Mouse (Mus musculus): ENCODE results near the gene Prkar2b. TPM values are rescaled to one million over a fixed set of nuclear protein-coding genes. Genes with fewer than 3 reads are reported as not detected.

The Prkar2b gene
- total and polyA plus RNA-seq, 3 experiments = 15.7 to 154 (median 34.1) TPM

GRCm38 (mm10) chr12:31924135-31924534 is 137.0 kb downstream of the Prkar2b start:
- Histone ChIP-seq H3K36me3 (ENCODE audit: control insufficient read depth in 1 of 2, insufficient read depth in 2 of 2, low read length in 2 of 2) (peaks cover 0 to 4% of the 10 kb centered on the region in 2 experiments), H3K9ac (ENCODE audit: control insufficient read depth, low read depth, low read length, poor library complexity, severe bottlenecking) (no peak overlapping the region), H3K79me2 (ENCODE audit: control insufficient read depth, insufficient read depth, low read length, poor library complexity) (no peaks in the 10 kb centered on the region), H3K4me3 (ENCODE audit: control insufficient read depth in 1 of 2, insufficient read depth in 1 of 2, low read depth in 2 of 2, low read length in 2 of 2) (no peak overlapping the region), H3K4me1 (ENCODE audit: control insufficient read depth in 1 of 2, insufficient read depth in 2 of 2, low read length in 2 of 2) (peaks cover 0 to 7% of the 10 kb centered on the region in 2 experiments; a peak in 2 of 4 replicates), H3K27me3 (ENCODE audit: control insufficient read depth in 1 of 2, insufficient read depth in 2 of 2, low read length in 2 of 2) (no peaks in the 10 kb centered on the region), H3K27ac (ENCODE audit: control insufficient read depth, low read depth, low read length) (no peak overlapping the region), H3K9me3 (replicated peaks; ENCODE audit: insufficient read depth, low read length) (no peaks in the 10 kb centered on the region)
- peak; percentile 45 for DNase-seq (ENCODE audit: low read depth, low spot score)
- TF ChIP-seq ZNF384 (IDR thresholded peaks at IDR 0.05; ENCODE audit: low read depth, low read length) (no peak), EP300 (IDR thresholded peaks at IDR 0.05; ENCODE audit: low read depth in 1 of 2, low read length in 2 of 2) (peak; percentile 66), MAX (IDR thresholded peaks at IDR 0.05; ENCODE audit: low read length) (no peak), MEF2A (IDR thresholded peaks at IDR 0.05; ENCODE audit: extremely low read depth, insufficient replicate concordance, low read depth, low read length, poor library complexity, severe bottlenecking) (no peak), GATA1 (IDR thresholded peaks at IDR 0.05; ENCODE audit: low read depth, low read length) (peak; percentile 62), TBP (IDR thresholded peaks at IDR 0.05; ENCODE audit: low read depth, low read length) (no peak), POLR2AphosphoS2 (IDR thresholded peaks at IDR 0.05; ENCODE audit: low read length) (no peak), ZMIZ1 (IDR thresholded peaks at IDR 0.05; ENCODE audit: low read depth, low read length) (no peak), JUND (IDR thresholded peaks at IDR 0.05; ENCODE audit: low read depth, low read length) (no peak), CTCF (IDR thresholded peaks at IDR 0.05 in 2 of 3, conservative IDR thresholded peaks at IDR 0.05 in 1 of 3; ENCODE audit: control insufficient read depth in 1 of 3, insufficient read depth in 1 of 3, low read depth in 2 of 3, low read length in 3 of 3, poor library complexity in 1 of 3, severe bottlenecking in 1 of 3) (no peak), GABPA (IDR thresholded peaks at IDR 0.05; ENCODE audit: low read depth, low read length) (no peak), MAZ (IDR thresholded peaks at IDR 0.05; ENCODE audit: low read depth, low read length) (no peak), UBTF (IDR thresholded peaks at IDR 0.05; ENCODE audit: borderline replicate concordance, insufficient read depth, low read depth, low read length) (no peak), RAD21 (IDR thresholded peaks at IDR 0.05; ENCODE audit: low read depth, low read length) (no peak; the same call in 1 of the 2 replicates), USF2 (IDR thresholded peaks at IDR 0.05; ENCODE audit: borderline replicate concordance in 1 of 2, insufficient read depth in 1 of 2, low read depth in 1 of 2, low read length in 2 of 2) (no peak), HCFC1 (IDR thresholded peaks at IDR 0.05; ENCODE audit: low read depth, low read length) (no peak), ZKSCAN1 (IDR thresholded peaks at IDR 0.05; ENCODE audit: low read depth, low read length) (no peak), BHLHE40 (IDR thresholded peaks at IDR 0.05; ENCODE audit: borderline replicate concordance, low read depth, low read length) (no peak), MXI1 (IDR thresholded peaks at IDR 0.05; ENCODE audit: low read depth, low read length) (no peak), NELFE (IDR thresholded peaks at IDR 0.05; ENCODE audit: low read depth, low read length) (no peak), USF1 (IDR thresholded peaks at IDR 0.05; ENCODE audit: low read depth, low read length) (no peak), ELF1 (IDR thresholded peaks at IDR 0.05; ENCODE audit: low read depth, low read length) (no peak), TAL1 (IDR thresholded peaks at IDR 0.05; ENCODE audit: low read length) (peak; percentile 4; the same call in 1 of the 2 replicates), E2F4 (IDR thresholded peaks at IDR 0.05; ENCODE audit: borderline replicate concordance, low read depth, low read length) (no peak), NRF1 (IDR thresholded peaks at IDR 0.05; ENCODE audit: insufficient read depth, low read depth, low read length, poor library complexity, severe bottlenecking) (no peak), POLR2AphosphoS5 (IDR thresholded peaks at IDR 0.05; ENCODE audit: borderline replicate concordance, low read depth, low read length) (no peak), TCF12 (IDR thresholded peaks at IDR 0.05; ENCODE audit: low read depth, low read length) (peak; percentile 57; the same call in 1 of the 2 replicates), ETS1 (IDR thresholded peaks at IDR 0.05; ENCODE audit: low read depth, low read length) (0 out of 2 replicates have a peak, but pooled peaks have one; percentile 32), MAFK (IDR thresholded peaks at IDR 0.05; ENCODE audit: borderline replicate concordance, low read depth, low read length) (no peak), POLR2A (IDR thresholded peaks at IDR 0.05; ENCODE audit: control insufficient read depth in 1 of 2, insufficient read depth in 1 of 2, low read depth in 1 of 2, low read length in 2 of 2, poor library complexity in 1 of 2) (no peak), MYB (IDR thresholded peaks at IDR 0.05; ENCODE audit: low read depth, low read length) (no peak), MYC (IDR thresholded peaks at IDR 0.05; ENCODE audit: low read depth, low read length) (no peak), SIN3A (IDR thresholded peaks at IDR 0.05; ENCODE audit: low read length) (no peak), SMC3 (IDR thresholded peaks at IDR 0.05; ENCODE audit: low read depth, low read length) (no peak), ZC3H11A (IDR thresholded peaks at IDR 0.05; ENCODE audit: low read depth, low read length) (no peak), CHD1 (IDR thresholded peaks at IDR 0.05; ENCODE audit: low read depth, low read length) (no peak), KAT2A (conservative IDR thresholded peaks at IDR 0.05; ENCODE audit: low read depth, low read length) (no peak), RCOR1 (IDR thresholded peaks at IDR 0.05; ENCODE audit: low read depth, low read length) (peak; percentile 44)

Data from MEL (cell line).